Mouse (Mus musculus): ENCODE data around the gene Ly6g5b. TPM values are rescaled to one million over a fixed set of nuclear protein-coding genes. Genes with fewer than 3 reads are reported as not detected.

Ly6g5b gene
- polyA plus RNA-seq, 1 experiment from 2014 or later = 0.60 TPM

- no peak for ATAC-seq
- DNase-seq (ENCODE audit: low spot score) = no peak
- H3K27ac ChIP-seq (ENCODE audit: low read length) = no peak overlapping the region
- H3K9ac ChIP-seq (replicated peaks; ENCODE audit: low read depth) = no peak overlapping the region
- no peaks in the 10 kb centered on the region for H3K9me3 ChIP-seq (ENCODE audit: low read length)
- no peak overlapping the region for H3K4me2 ChIP-seq (replicated peaks; ENCODE audit: low read depth, low read length)
- no peaks in the 10 kb centered on the region for H3K27me3 ChIP-seq (replicated peaks; ENCODE audit: insufficient read depth, low read length)
- H3K4me3 ChIP-seq (ENCODE audit: low read depth, low read length) = no peak overlapping the region
- WGBS = 90% methylated on average over 7 of the region's 7 CpGs
- H3K4me1 ChIP-seq (ENCODE audit: insufficient read depth, low read depth, low read length) = no peaks in the 10 kb centered on the region
- H3K36me3 ChIP-seq (ENCODE audit: insufficient read depth, low read length) = peaks cover 22% of the 10 kb centered on the region; the same call in 1 of the 2 replicates
- no peak for TF ChIP-seq EP300 (IDR thresholded peaks at IDR 0.05)
- no peak for TF ChIP-seq CTCF (IDR thresholded peaks at IDR 0.05)
Measured at GRCm38 (mm10) chr17:35104079-35104478, 11.1 kb downstream of the Ly6g5b start.

- H3K4me3 ChIP-seq (ENCODE audit: low read depth, low read length) = no peak overlapping the region
- no peak overlapping the region for H3K4me2 ChIP-seq (replicated peaks; ENCODE audit: low read depth, low read length)
- H3K36me3 ChIP-seq (ENCODE audit: insufficient read depth, low read length) = peaks cover 27% of the 10 kb centered on the region; the same call in 1 of the 2 replicates
- no peak overlapping the region for H3K27ac ChIP-seq (ENCODE audit: low read length)
- no peak for ATAC-seq
- DNase-seq (ENCODE audit: low spot score) = no peak
- no peaks in the 10 kb centered on the region for H3K4me1 ChIP-seq (ENCODE audit: insufficient read depth, low read depth, low read length)
- H3K9ac ChIP-seq (replicated peaks; ENCODE audit: low read depth) = no peak overlapping the region
- no peaks in the 10 kb centered on the region for H3K9me3 ChIP-seq (ENCODE audit: low read length)
- no peak for TF ChIP-seq EP300 (IDR thresholded peaks at IDR 0.05)
- no peak for TF ChIP-seq CTCF (IDR thresholded peaks at IDR 0.05)
- WGBS = 58% methylated on average over 6 of the region's 6 CpGs
- H3K27me3 ChIP-seq (replicated peaks; ENCODE audit: insufficient read depth, low read length) = no peaks in the 10 kb centered on the region
Measured at GRCm38 (mm10) chr17:35103221-35103690, 12.0 kb downstream of the Ly6g5b start.

GRCm38 (mm10) chr17:35102299-35102698 lies 12.9 kb downstream of the Ly6g5b start:
- H3K9ac ChIP-seq (replicated peaks; ENCODE audit: low read depth) = no peak overlapping the region
- H3K9me3 ChIP-seq (ENCODE audit: low read length) = no peaks in the 10 kb centered on the region
- 68% methylated on average over 8 of the region's 8 CpGs for WGBS
- no peaks in the 10 kb centered on the region for H3K4me1 ChIP-seq (ENCODE audit: insufficient read depth, low read depth, low read length)
- no peak overlapping the region for H3K4me2 ChIP-seq (replicated peaks; ENCODE audit: low read depth, low read length)
- no peak overlapping the region for H3K4me3 ChIP-seq (ENCODE audit: low read depth, low read length)
- H3K27ac ChIP-seq (ENCODE audit: low read length) = no peak overlapping the region
- TF ChIP-seq CTCF (IDR thresholded peaks at IDR 0.05) (no peak), EP300 (IDR thresholded peaks at IDR 0.05) (no peak)
- no peaks in the 10 kb centered on the region for H3K27me3 ChIP-seq (replicated peaks; ENCODE audit: insufficient read depth, low read length)
- no peak for ATAC-seq
- DNase-seq (ENCODE audit: low spot score) = no peak
- peaks cover 35% of the 10 kb centered on the region for H3K36me3 ChIP-seq (ENCODE audit: insufficient read depth, low read length)

- H3K4me2 ChIP-seq (replicated peaks; ENCODE audit: low read depth, low read length) = no peak overlapping the region
- no peaks in the 10 kb centered on the region for H3K9me3 ChIP-seq (ENCODE audit: low read length)
- DNase-seq (ENCODE audit: low spot score) = no peak
- H3K4me1 ChIP-seq (ENCODE audit: insufficient read depth, low read depth, low read length) = no peaks in the 10 kb centered on the region
- no peak for TF ChIP-seq EP300 (IDR thresholded peaks at IDR 0.05)
- no peak for TF ChIP-seq CTCF (IDR thresholded peaks at IDR 0.05)
- no peak overlapping the region for H3K4me3 ChIP-seq (ENCODE audit: low read depth, low read length)
- WGBS = 81% methylated on average over 11 of the region's 11 CpGs
- no peak overlapping the region for H3K9ac ChIP-seq (replicated peaks; ENCODE audit: low read depth)
- H3K27ac ChIP-seq (ENCODE audit: low read length) = no peak overlapping the region
- no peaks in the 10 kb centered on the region for H3K27me3 ChIP-seq (replicated peaks; ENCODE audit: insufficient read depth, low read length)
- ATAC-seq = no peak
- H3K36me3 ChIP-seq (ENCODE audit: insufficient read depth, low read length) = peaks cover 46% of the 10 kb centered on the region
Measured at GRCm38 (mm10) chr17:35101161-35101560, 14.1 kb downstream of the Ly6g5b start.

GRCm38 (mm10) chr17:35100196-35100765 lies 14.9 kb downstream of the Ly6g5b start:
- no peak overlapping the region for H3K27ac ChIP-seq (ENCODE audit: low read length)
- peaks cover 48% of the 10 kb centered on the region for H3K36me3 ChIP-seq (ENCODE audit: insufficient read depth, low read length)
- no peak overlapping the region for H3K4me3 ChIP-seq (ENCODE audit: low read depth, low read length)
- H3K9ac ChIP-seq (replicated peaks; ENCODE audit: low read depth) = no peak overlapping the region
- H3K4me1 ChIP-seq (ENCODE audit: insufficient read depth, low read depth, low read length) = no peaks in the 10 kb centered on the region
- WGBS = 63% methylated on average over 10 of the region's 10 CpGs
- no peaks in the 10 kb centered on the region for H3K9me3 ChIP-seq (ENCODE audit: low read length)
- H3K4me2 ChIP-seq (replicated peaks; ENCODE audit: low read depth, low read length) = no peak overlapping the region
- DNase-seq (ENCODE audit: low spot score) (no peak), ATAC-seq (no peak)
- TF ChIP-seq CTCF (IDR thresholded peaks at IDR 0.05) = no peak
- no peak for TF ChIP-seq EP300 (IDR thresholded peaks at IDR 0.05)
- no peaks in the 10 kb centered on the region for H3K27me3 ChIP-seq (replicated peaks; ENCODE audit: insufficient read depth, low read length)

GRCm38 (mm10) chr17:35097164-35097655 lies 18.0 kb downstream of the Ly6g5b start:
- Histone ChIP-seq H3K27ac (ENCODE audit: low read length) (no peak overlapping the region), H3K27me3 (replicated peaks; ENCODE audit: insufficient read depth, low read length) (no peaks in the 10 kb centered on the region), H3K9ac (replicated peaks; ENCODE audit: low read depth) (no peak overlapping the region), H3K4me2 (replicated peaks; ENCODE audit: low read depth, low read length) (no peak overlapping the region), H3K4me3 (ENCODE audit: low read depth, low read length) (no peak overlapping the region), H3K4me1 (ENCODE audit: insufficient read depth, low read depth, low read length) (no peaks in the 10 kb centered on the region), H3K36me3 (ENCODE audit: insufficient read depth, low read length) (peaks cover 45% of the 10 kb centered on the region), H3K9me3 (ENCODE audit: low read length) (no peaks in the 10 kb centered on the region)
- no peak for TF ChIP-seq CTCF (IDR thresholded peaks at IDR 0.05)
- no peak for TF ChIP-seq EP300 (IDR thresholded peaks at IDR 0.05)
- no peak for ATAC-seq
- 88% methylated on average over 12 of the region's 12 CpGs for WGBS
- DNase-seq (ENCODE audit: low spot score) = no peak
